Comparison of ENCODE assay signal across 12 mouse cellular contexts in the genomic region with DNA sequence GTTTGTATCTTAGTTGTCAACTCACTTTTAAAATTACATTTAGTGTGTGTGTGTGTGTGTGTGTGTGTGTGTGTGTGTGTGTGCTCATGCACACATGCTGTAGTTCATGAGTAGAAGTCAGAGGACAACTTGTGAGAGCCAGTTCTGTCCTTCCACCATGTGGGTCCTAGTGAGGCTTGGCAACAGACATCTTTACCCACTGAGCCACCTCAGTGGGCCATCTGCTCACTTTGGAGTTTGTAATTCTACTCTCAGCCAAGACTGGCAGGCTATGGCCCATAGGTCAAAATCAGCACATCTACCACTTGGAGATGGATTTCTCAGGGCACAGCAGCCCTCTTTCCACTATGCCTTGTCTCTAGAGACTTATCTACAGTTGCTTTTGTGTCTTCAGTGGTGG.
"Had no signal": no experiment of that assay in that cellular context is flagged by ENCODE, and none has a peak within 500 bp of the region (broad histone marks: within the 10 kb centered on the region; RNA-seq: fewer than 3 reads in every experiment).

No protein-coding gene starts in this region.

- H3K4me2 ChIP-seq: kidney, embryonic 15.5 days; limb, embryonic 13.5 days; neural tube, embryonic 13.5 days had no signal

- H3K9me3 ChIP-seq: kidney, embryonic 15.5 days; limb, embryonic 13.5 days; neural tube, embryonic 13.5 days had no signal

- H3K4me1 ChIP-seq: limb, embryonic 13.5 days; neural tube, embryonic 13.5 days had no signal

- DNase-seq: kidney, adult 2 months; kidney, postnatal 14 days; layer of hippocampus, postnatal 36 days; lung, adult 18-20 months; midbrain, embryonic 14.5 days; right cerebral cortex, adult 18-20 months; thymus, postnatal 4 days had no signal

- H3K27me3 ChIP-seq: kidney, embryonic 15.5 days; limb, embryonic 13.5 days; neural tube, embryonic 13.5 days had no signal

- H3K27ac ChIP-seq: kidney, embryonic 15.5 days; limb, embryonic 13.5 days; liver, embryonic 14.5 days; neural tube, embryonic 13.5 days; stomach, postnatal 0 days had no signal

- H3K9ac ChIP-seq: kidney, embryonic 15.5 days; limb, embryonic 13.5 days; liver, embryonic 14.5 days; neural tube, embryonic 13.5 days had no signal

- H3K4me3 ChIP-seq: kidney, embryonic 15.5 days; limb, embryonic 13.5 days; neural tube, embryonic 13.5 days had no signal

- H3K36me3 ChIP-seq: kidney, embryonic 15.5 days; limb, embryonic 13.5 days; neural tube, embryonic 13.5 days had no signal
